Mouse (Mus musculus): ENCODE measurements around the gene Tlr13.

- no peak for TF ChIP-seq CTCF (IDR thresholded peaks at IDR 0.05; ENCODE audit: extremely low read depth, insufficient read depth, insufficient read length, insufficient replicate concordance)
- no peak for TF ChIP-seq POLR2A (IDR thresholded peaks at IDR 0.05; ENCODE audit: low read depth, low read length)
Observed at GRCm38 (mm10) chrX:106113881-106114280, 29.1 kb upstream of the Tlr13 start.
